Mouse (Mus musculus) midbrain, embryonic 13.5 days (tissue): ENCODE data around the gene Gm42791. TPM values are rescaled to one million over a fixed set of nuclear protein-coding genes. Genes with fewer than 3 reads are reported as not detected.

ENCODE experiments used
- ATAC-seq: fragments of 200-750 bp; cut with Nextera tagmentation; 2 replicates; pipeline ENCODE4 v1.8.0; 2017; ENCODE audit warnings: mild to moderate bottlenecking, moderate TSS enrichment, moderate library complexity
- H3K27ac ChIP-seq: fragments of 300-500 bp; sonication (generic); 2 replicates; pipeline ENCODE4 v1.5.1; 2015; ENCODE audit warnings: inconsistent platforms, mild to moderate bottlenecking, moderate library complexity
- H3K27me3 ChIP-seq: fragments of 300-500 bp; sonication (generic); 2 replicates; pipeline ENCODE4 v1.6.1; 2015; ENCODE audit warnings: mild to moderate bottlenecking, inconsistent platforms
- H3K36me3 ChIP-seq: fragments of 300-500 bp; sonication (generic); 2 replicates; pipeline ENCODE4 v1.6.1; 2015; ENCODE audit warnings: mild to moderate bottlenecking, inconsistent platforms
- H3K4me1 ChIP-seq: fragments of 300-500 bp; sonication (generic); replicated peaks from 2 replicates; pipeline ENCODE4 v1.6.1; 2015; ENCODE audit warnings: inconsistent platforms
- H3K4me2 ChIP-seq: fragments of 300-500 bp; sonication (generic); replicated peaks from 2 replicates; pipeline ENCODE4 v1.6.1; 2015; ENCODE audit warnings: moderate library complexity, mild to moderate bottlenecking, inconsistent platforms
- H3K4me3 ChIP-seq: fragments of 300-500 bp; sonication (generic); replicated peaks from 2 replicates; pipeline ENCODE4 v1.5.1; 2015; ENCODE audit warnings: mild to moderate bottlenecking, inconsistent platforms
- H3K9ac ChIP-seq: fragments of 300-500 bp; sonication (generic); replicated peaks from 2 replicates; pipeline ENCODE4 v1.6.1; 2015; ENCODE audit warnings: mild to moderate bottlenecking, inconsistent platforms
- H3K9me3 ChIP-seq: fragments of 300-500 bp; sonication (generic); 2 replicates; pipeline ENCODE4 v1.6.1; 2016; ENCODE audit warnings: mild to moderate bottlenecking, inconsistent platforms
- WGBS: fragments of 180-500 bp; shearing (Covaris S2); methylation state at CpG from one replicate; pipeline ENCODE4 v1.1.7; 2015; 5-methylcytosine and 5-hydroxymethylcytosine counted together
- polyA plus RNA-seq: library from polyadenylated mRNA; unstranded; fragments of >200 nt; fragmentation: Nextera tagmentation; extraction: Ambion mirVana; gene quantifications from 2 replicates; pipeline ENCODE4 v1.2.1, GENCODE M21; 2015

Gm42791 gene
- polyA plus RNA-seq, 1 experiment from 2014 or later: 2.0 TPM

- no peak for ATAC-seq
- no peaks in the 10 kb centered on the region for H3K36me3 ChIP-seq
- H3K4me1 ChIP-seq: peaks cover 7% of the 10 kb centered on the region
- no peak overlapping the region for H3K4me2 ChIP-seq
- H3K27me3 ChIP-seq: no peaks in the 10 kb centered on the region
- no peak overlapping the region for H3K4me3 ChIP-seq
- H3K9me3 ChIP-seq: peaks cover 2% of the 10 kb centered on the region; the same call in 1 of the 2 replicates
- 54% methylated on average over 2 of the region's 2 CpGs for WGBS
- no peak overlapping the region for H3K27ac ChIP-seq
- no peak overlapping the region for H3K9ac ChIP-seq
Measured at GRCm38 (mm10) chr5:148945735-148946134, 49.2 kb downstream of the Gm42791 start.

DNA sequence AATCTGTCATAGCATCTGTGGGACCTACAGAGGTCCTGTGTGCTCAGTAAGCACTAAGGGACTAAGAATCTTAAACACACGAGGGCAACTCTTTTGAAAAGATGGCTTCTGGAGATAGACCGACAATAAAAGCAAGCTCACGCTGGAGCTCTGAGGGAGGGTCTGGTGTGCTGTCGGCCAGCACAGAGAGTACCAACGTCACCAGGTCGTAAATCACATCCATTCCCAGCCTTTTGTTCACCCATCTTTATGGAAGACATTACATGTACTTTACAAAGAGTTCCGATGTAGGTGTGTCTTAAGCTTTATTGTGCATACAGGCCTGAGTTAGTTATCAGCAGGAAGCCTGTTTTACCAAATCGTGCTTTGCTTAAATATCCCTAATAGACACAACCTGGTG lies 50.9 kb downstream of the Gm42791 start:
- no peak for ATAC-seq
- Histone ChIP-seq H3K36me3 (no peaks in the 10 kb centered on the region), H3K9ac (no peak overlapping the region), H3K4me3 (no peak overlapping the region), H3K4me1 (peaks cover 14% of the 10 kb centered on the region), H3K9me3 (peaks cover 2% of the 10 kb centered on the region; the same call in 1 of the 2 replicates), H3K27me3 (no peaks in the 10 kb centered on the region), H3K27ac (no peak overlapping the region), H3K4me2 (no peak overlapping the region)
- 75% methylated on average over 8 of the region's 8 CpGs for WGBS

DNA sequence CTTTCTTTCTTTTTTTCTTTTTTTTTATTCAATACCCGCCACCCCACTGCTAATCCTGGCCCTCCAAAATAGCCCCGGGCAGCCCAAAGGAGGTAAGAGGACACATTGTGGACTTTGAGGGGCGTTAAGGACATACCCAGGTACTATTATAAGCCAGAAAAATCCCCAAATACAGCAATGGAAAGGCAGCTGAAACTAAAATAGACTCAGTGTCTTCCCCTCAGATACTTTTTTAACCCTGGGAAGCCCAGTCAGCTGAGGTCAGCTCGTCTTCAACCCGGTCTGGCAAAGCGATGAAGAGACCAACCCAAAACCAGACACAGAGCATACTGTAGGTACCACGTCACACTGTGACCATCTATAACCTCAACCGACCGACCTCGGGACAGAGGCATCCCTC lies 51.5 kb downstream of the Gm42791 start:
- no peaks in the 10 kb centered on the region for H3K36me3 ChIP-seq
- WGBS: 66% methylated on average over 10 of the region's 10 CpGs

DNA sequence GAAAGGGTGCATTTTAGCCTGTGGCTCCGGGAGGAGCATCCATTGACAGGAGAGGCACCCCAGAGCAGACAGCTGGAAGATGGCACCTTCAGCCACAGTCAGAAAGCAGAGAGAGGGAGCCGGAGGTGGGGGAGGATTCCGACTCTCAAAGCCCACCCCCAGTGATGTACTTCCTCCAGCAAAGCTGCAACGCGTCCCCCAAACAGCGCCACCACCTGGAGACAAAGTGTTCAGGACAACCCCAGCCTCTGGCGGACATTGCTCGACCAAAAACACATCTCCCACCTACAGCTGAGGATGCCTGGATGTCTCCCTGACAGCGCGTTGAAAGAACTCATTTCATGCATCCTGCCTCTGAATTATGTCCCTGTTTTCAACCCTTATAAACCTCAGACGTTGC lies 52.0 kb downstream of the Gm42791 start:
- Histone ChIP-seq H3K36me3 (no peaks in the 10 kb centered on the region), H3K9me3 (peaks cover 2% of the 10 kb centered on the region; the same call in 1 of the 2 replicates), H3K4me1 (peaks cover 14% of the 10 kb centered on the region), H3K4me3 (no peak overlapping the region), H3K4me2 (no peak overlapping the region), H3K27ac (no peak overlapping the region), H3K27me3 (no peaks in the 10 kb centered on the region), H3K9ac (no peak overlapping the region)
- ATAC-seq: no peak
- 49% methylated on average over 11 of the region's 11 CpGs for WGBS

More for the DNA sequence above, 51.5 kb downstream of the Gm42791 start:
- Histone ChIP-seq H3K4me3 (no peak overlapping the region), H3K27me3 (no peaks in the 10 kb centered on the region), H3K4me1 (peaks cover 14% of the 10 kb centered on the region), H3K27ac (no peak overlapping the region), H3K4me2 (no peak overlapping the region), H3K9me3 (peaks cover 2% of the 10 kb centered on the region; the same call in 1 of the 2 replicates), H3K9ac (no peak overlapping the region)
- ATAC-seq: no peak

DNA sequence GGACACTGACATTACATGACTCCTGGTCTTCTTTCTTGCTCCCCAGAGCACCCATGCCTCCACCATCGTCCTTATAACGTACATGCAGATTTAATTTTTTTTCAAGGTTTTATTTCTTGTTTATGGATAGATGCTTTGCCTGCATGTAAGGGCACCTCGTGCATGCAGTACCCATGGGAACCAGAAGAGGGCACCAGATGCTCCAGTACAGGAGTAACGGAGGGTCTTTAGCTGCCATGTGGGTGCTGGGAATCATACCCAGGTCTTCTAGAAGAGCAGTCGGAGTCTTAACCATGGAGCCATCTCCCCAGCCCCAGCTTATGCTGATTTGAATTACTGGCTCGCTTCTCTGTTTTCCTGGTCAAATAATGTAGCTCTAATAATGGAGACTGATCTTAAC lies 52.6 kb downstream of the Gm42791 start:
- no peak overlapping the region for H3K9ac ChIP-seq
- WGBS: 94% methylated on average over 6 of the region's 6 CpGs
- ATAC-seq: no peak
- H3K27me3 ChIP-seq: no peaks in the 10 kb centered on the region
- no peak overlapping the region for H3K27ac ChIP-seq
- peaks cover 14% of the 10 kb centered on the region for H3K4me1 ChIP-seq
- peaks cover 2% of the 10 kb centered on the region; the same call in 1 of the 2 replicates for H3K9me3 ChIP-seq
- H3K4me3 ChIP-seq: no peak overlapping the region
- no peak overlapping the region for H3K4me2 ChIP-seq
- no peaks in the 10 kb centered on the region for H3K36me3 ChIP-seq

DNA sequence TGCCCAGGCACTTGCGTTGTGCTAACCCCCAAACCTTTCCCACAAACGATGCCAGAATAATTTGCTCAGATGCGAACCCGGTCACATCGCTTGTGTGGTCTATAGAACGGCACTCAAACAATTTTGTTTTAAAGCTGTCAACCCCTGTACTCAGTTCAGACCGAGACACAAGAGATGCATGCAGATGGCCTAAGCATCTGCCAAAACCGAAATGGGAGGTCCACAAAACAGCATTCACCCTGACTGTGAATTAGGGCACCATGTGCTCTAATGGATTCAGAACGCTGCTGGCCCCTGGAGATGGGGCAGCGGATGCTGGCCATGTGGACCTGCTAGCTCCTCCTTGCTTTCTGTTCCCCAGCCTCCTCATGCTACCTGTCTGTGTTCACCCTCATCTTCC lies 53.1 kb downstream of the Gm42791 start:
- WGBS: 79% methylated on average over 10 of the region's 10 CpGs
- no peak overlapping the region for H3K9ac ChIP-seq
- no peak for ATAC-seq
- H3K36me3 ChIP-seq: no peaks in the 10 kb centered on the region
- H3K27ac ChIP-seq: no peak overlapping the region
- peaks cover 14% of the 10 kb centered on the region for H3K4me1 ChIP-seq
- H3K27me3 ChIP-seq: no peaks in the 10 kb centered on the region
- no peak overlapping the region for H3K4me3 ChIP-seq
- H3K9me3 ChIP-seq: peaks cover 2% of the 10 kb centered on the region; the same call in 1 of the 2 replicates
- H3K4me2 ChIP-seq: no peak overlapping the region

GRCm38 (mm10) chr5:148939948-148940382 lies 55.0 kb downstream of the Gm42791 start:
- no peaks in the 10 kb centered on the region for H3K36me3 ChIP-seq
- no peak overlapping the region for H3K9ac ChIP-seq
- H3K4me1 ChIP-seq: peaks cover 10% of the 10 kb centered on the region; the same call in 1 of the 2 replicates
- H3K9me3 ChIP-seq: 0 out of 2 replicates have a peak, but pooled peaks cover 5% of the 10 kb centered on the region
- H3K27ac ChIP-seq: no peak overlapping the region
- 64% methylated on average over 11 of the region's 11 CpGs for WGBS
- ATAC-seq: 0 out of 2 replicates have a peak, but pooled peaks have one; percentile 34
- no peak overlapping the region for H3K4me2 ChIP-seq
- H3K4me3 ChIP-seq: no peak overlapping the region
- no peaks in the 10 kb centered on the region for H3K27me3 ChIP-seq

DNA sequence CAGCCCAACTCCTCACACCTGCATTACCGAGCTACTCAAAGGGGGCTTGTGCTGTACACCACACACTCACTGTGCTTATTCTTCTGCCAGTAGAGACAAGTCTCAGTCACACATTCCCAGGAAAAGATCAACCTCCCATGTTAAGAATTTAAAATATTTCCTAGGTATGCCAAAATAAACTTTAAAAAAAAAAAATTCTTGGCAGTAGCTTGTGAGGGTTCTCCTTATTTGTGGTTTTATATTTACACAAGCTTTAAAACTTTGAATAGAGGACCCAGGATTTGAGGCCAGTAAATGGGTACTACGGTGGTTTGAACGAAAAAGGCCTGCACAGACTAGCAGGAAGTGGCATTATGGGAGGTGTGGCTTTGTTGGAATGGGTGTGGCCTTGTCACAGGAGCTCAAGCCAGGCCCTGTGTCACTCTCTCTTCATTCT lies 58.4 kb downstream of the Gm42791 start:
- H3K27ac ChIP-seq: no peak overlapping the region
- H3K36me3 ChIP-seq: no peaks in the 10 kb centered on the region
- 89% methylated on average over 3 of the region's 3 CpGs for WGBS
- 0 out of 2 replicates have a peak, but pooled peaks cover 5% of the 10 kb centered on the region for H3K9me3 ChIP-seq
- no peak overlapping the region for H3K9ac ChIP-seq
- no peak overlapping the region for H3K4me2 ChIP-seq
- ATAC-seq: no peak
- H3K4me3 ChIP-seq: no peak overlapping the region
- peaks cover 8% of the 10 kb centered on the region; the same call in 1 of the 2 replicates for H3K4me1 ChIP-seq
- no peaks in the 10 kb centered on the region for H3K27me3 ChIP-seq

GRCm38 (mm10) chr5:148935871-148936270 lies 59.1 kb downstream of the Gm42791 start:
- H3K4me2 ChIP-seq: no peak overlapping the region
- H3K4me1 ChIP-seq: peaks cover 8% of the 10 kb centered on the region; the same call in 1 of the 2 replicates
- WGBS: 90% methylated on average over 6 of the region's 6 CpGs
- H3K36me3 ChIP-seq: no peaks in the 10 kb centered on the region
- H3K4me3 ChIP-seq: no peak overlapping the region
- 0 out of 2 replicates have a peak, but pooled peaks cover 5% of the 10 kb centered on the region for H3K9me3 ChIP-seq
- H3K9ac ChIP-seq: no peak overlapping the region
- no peaks in the 10 kb centered on the region for H3K27me3 ChIP-seq
- ATAC-seq: no peak
- no peak overlapping the region for H3K27ac ChIP-seq

GRCm38 (mm10) chr5:148935071-148935821 lies 59.7 kb downstream of the Gm42791 start:
- H3K9me3 ChIP-seq: 0 out of 2 replicates have a peak, but pooled peaks cover 5% of the 10 kb centered on the region
- no peaks in the 10 kb centered on the region for H3K36me3 ChIP-seq
- no peak overlapping the region for H3K9ac ChIP-seq
- H3K27me3 ChIP-seq: no peaks in the 10 kb centered on the region
- no peak for ATAC-seq
- WGBS: 61% methylated on average over 7 of the region's 7 CpGs
- H3K4me1 ChIP-seq: peaks cover 7% of the 10 kb centered on the region; the same call in 1 of the 2 replicates
- no peak overlapping the region for H3K4me2 ChIP-seq
- H3K4me3 ChIP-seq: no peak overlapping the region
- H3K27ac ChIP-seq: no peak overlapping the region

DNA sequence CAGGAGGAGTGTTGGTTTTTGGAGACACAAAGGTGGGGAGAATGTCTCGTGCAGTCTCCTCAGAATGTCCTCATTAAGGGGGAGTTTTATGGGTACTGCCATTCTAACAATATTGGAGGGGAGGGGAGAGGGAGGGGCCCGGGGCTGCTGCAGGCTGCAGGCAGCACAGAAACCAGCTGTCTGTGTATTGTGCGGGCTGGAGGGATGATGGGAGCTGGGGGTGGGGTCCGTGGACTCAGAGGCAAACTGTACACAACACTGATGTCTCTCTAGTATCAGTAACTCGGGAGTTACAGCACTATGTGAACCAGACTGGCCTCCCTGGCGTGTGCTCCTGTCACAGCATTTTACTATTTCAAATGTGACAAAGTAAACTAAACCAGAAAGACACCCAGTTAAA lies 60.5 kb downstream of the Gm42791 start:
- no peaks in the 10 kb centered on the region for H3K27me3 ChIP-seq
- H3K9me3 ChIP-seq: 0 out of 2 replicates have a peak, but pooled peaks cover 5% of the 10 kb centered on the region
- no peaks in the 10 kb centered on the region for H3K36me3 ChIP-seq
- H3K27ac ChIP-seq: no peak overlapping the region
- H3K4me3 ChIP-seq: no peak overlapping the region
- H3K4me1 ChIP-seq: peaks cover under 1% of the 10 kb centered on the region; the same call in 1 of the 2 replicates
- H3K4me2 ChIP-seq: no peak overlapping the region
- WGBS: 63% methylated on average over 6 of the region's 6 CpGs
- no peak for ATAC-seq
- H3K9ac ChIP-seq: no peak overlapping the region

DNA sequence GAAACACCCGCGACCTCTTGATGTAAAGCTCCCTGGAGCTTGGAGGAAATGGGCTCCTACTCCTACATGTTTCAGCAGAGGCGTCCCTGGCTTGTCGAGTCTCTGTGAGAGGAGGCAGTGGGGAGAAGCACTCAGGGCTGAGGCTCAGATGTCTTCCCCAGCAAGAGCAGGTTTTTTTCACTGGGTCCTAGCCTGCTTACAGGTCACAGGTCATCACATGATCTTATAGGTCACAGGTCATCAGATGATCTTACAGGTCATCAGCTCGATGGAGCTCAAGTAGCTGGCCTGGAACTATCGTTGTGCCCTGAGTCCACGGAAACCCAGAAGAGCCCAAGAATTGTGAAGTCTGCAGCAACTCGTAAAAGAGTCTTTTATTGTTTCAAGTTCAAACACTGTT lies 61.2 kb downstream of the Gm42791 start:
- H3K36me3 ChIP-seq: no peaks in the 10 kb centered on the region
- no peak overlapping the region for H3K27ac ChIP-seq
- no peak overlapping the region for H3K9ac ChIP-seq
- WGBS: 81% methylated on average over 8 of the region's 8 CpGs
- H3K4me3 ChIP-seq: no peak overlapping the region
- H3K9me3 ChIP-seq: 0 out of 2 replicates have a peak, but pooled peaks cover 5% of the 10 kb centered on the region
- no peak for ATAC-seq
- H3K4me2 ChIP-seq: no peak overlapping the region
- H3K27me3 ChIP-seq: no peaks in the 10 kb centered on the region
- H3K4me1 ChIP-seq: peaks cover 6% of the 10 kb centered on the region; the same call in 1 of the 2 replicates
